Mouse (Mus musculus) heart, adult 2 months (tissue): ENCODE measurements around the gene Trpc5. TPM values are rescaled to one million over a fixed set of nuclear protein-coding genes. Genes with fewer than 3 reads are reported as not detected.
A peak's percentile ranks its signal among the peaks of the same experiment; 100 is the strongest.

Experiments
- DNase-seq, 2 experiments: peaks; one replicate each; pipeline ENCODE4 v3.0.0; 2021
- H3K27ac ChIP-seq: fragments of 200-600 bp; 2 replicates; pipeline ENCODE4 v1.8.1; 2022
- H3K27me3 ChIP-seq: fragments of 200-500 bp; 2 replicates; pipeline ENCODE4 v1.6.1; 2012; ENCODE audit warnings: mild to moderate bottlenecking, low read length, inconsistent platforms, mixed read lengths; ENCODE audit not compliant: control insufficient read depth, insufficient read depth
- H3K36me3 ChIP-seq: fragments of 200-500 bp; 2 replicates; pipeline ENCODE4 v1.6.1; 2012; ENCODE audit warnings: low read length, inconsistent platforms; ENCODE audit not compliant: control insufficient read depth, insufficient read depth
- H3K4me1 ChIP-seq: fragments of 200-500 bp; 2 replicates; pipeline ENCODE4 v1.6.1; 2011; ENCODE audit warnings: low read length; ENCODE audit not compliant: control insufficient read depth, insufficient read depth
- H3K4me3 ChIP-seq: fragments of 200-600 bp; 2 replicates; pipeline ENCODE4 v1.8.1; 2022
- H3K79me2 ChIP-seq: fragments of 200-500 bp; replicated peaks from 2 replicates; pipeline ENCODE4 v1.6.1; 2012; ENCODE audit warnings: mild to moderate bottlenecking, inconsistent platforms, low read length, moderate library complexity, mixed read lengths; ENCODE audit not compliant: control insufficient read depth, insufficient read depth
- H3K9ac ChIP-seq: fragments of 200-500 bp; 2 replicates; pipeline ENCODE4 v1.6.1; 2012; ENCODE audit warnings: low read depth, mild to moderate bottlenecking, control low read depth, inconsistent platforms, low read length, mixed read lengths
- CTCF ChIP-seq: fragments of 200-600 bp; IDR thresholded peaks from 2 replicates; pipeline ENCODE4 v1.8.1; 2022; ENCODE audit warnings: antibody characterized with exemption, mild to moderate bottlenecking, moderate library complexity
- EP300 ChIP-seq: fragments of 200-500 bp; IDR thresholded peaks from 2 replicates; pipeline ENCODE4 v1.6.1; 2011; ENCODE audit warnings: low read depth, low read length, control low read depth; ENCODE audit not compliant: insufficient read depth
- POLR2A ChIP-seq: fragments of 200-500 bp; IDR thresholded peaks from 2 replicates; pipeline ENCODE4 v1.6.1; 2011; ENCODE audit warnings: mild to moderate bottlenecking, low read depth, low read length, control low read depth; ENCODE audit not compliant: insufficient read depth
- WGBS: fragments of 180-500 bp; shearing (Covaris S2); methylation state at CpG from one replicate; pipeline ENCODE4 v1.1.7; 2018; 5-methylcytosine and 5-hydroxymethylcytosine counted together
- intact Hi-C: fragments of 180-260 bp; cut with DNase I; formaldehyde crosslinking; loops from one replicate; pipeline ENCODE4 v1.15.1; 2025
- polyA plus RNA-seq: library from polyadenylated mRNA; depleted of rRNA; stranded (reverse); fragments of >200 nt; gene quantifications from 2 replicates; pipeline ENCODE4 v1.2.3, GENCODE M21; 2012
- total RNA-seq, 2 experiments: library from RNA; stranded (reverse); gene quantifications; 2 replicates each; pipeline ENCODE4 v1.2.3; 2021

Trpc5 gene
- total and polyA plus RNA-seq, 3 experiments: not detected

DNA sequence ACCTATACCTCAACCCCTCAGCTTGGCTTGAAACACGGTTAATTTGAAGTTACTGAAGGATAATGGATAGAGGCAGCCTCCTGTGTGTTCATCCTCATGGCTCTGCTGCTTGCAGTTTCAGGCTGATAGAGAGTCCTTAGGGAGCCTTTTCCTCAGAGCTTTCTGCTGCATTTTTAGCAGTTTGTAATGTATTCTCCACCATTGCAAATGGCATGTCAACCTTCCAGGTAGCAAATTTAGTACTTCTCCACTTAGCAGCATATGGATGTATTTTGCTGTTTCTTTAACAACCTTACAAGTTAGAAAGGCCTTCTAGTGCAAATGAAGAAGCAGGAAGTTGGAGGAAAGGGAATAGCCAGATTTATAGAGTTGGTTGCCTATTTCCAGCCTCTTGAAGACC lies 267.7 kb downstream of the Trpc5 start:
- Histone ChIP-seq H3K9ac (no peak overlapping the region), H3K4me1 (no peaks in the 10 kb centered on the region), H3K79me2 (no peaks in the 10 kb centered on the region), H3K36me3 (no peaks in the 10 kb centered on the region), H3K27me3 (no peaks in the 10 kb centered on the region), H3K27ac (no peak overlapping the region), H3K4me3 (no peak overlapping the region)
- TF ChIP-seq CTCF: no peak
- TF ChIP-seq EP300: no peak
- no peak for TF ChIP-seq POLR2A
- intact Hi-C loops: no loop called here
- 44% methylated on average over 1 of the region's 1 CpGs for WGBS
- DNase-seq: no peak

DNA sequence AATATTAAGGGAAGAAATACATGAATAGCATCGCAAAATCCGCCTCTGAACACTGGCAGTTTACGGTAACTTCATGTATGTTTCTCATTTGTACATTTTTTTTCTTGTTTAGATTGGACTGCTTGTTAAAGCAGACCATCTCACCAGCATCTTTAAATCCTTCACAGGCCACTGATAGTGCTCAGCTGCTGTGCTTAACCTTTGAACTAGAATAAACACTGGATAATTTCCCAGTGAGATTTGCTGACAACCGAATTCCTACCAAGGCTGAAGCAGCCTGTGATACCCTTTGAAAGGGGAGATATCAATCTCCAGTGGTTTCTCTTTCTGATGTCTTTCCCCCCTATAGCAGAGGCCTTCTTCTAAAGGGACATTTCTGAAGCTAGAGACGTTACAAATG lies 279.9 kb downstream of the Trpc5 start:
- Histone ChIP-seq H3K36me3 (no peaks in the 10 kb centered on the region), H3K27ac (no peak overlapping the region), H3K9ac (no peak overlapping the region), H3K4me1 (no peaks in the 10 kb centered on the region), H3K79me2 (no peaks in the 10 kb centered on the region), H3K27me3 (no peaks in the 10 kb centered on the region), H3K4me3 (no peak overlapping the region)
- intact Hi-C loops: no loop called here
- DNase-seq: no peak
- WGBS: 65% methylated on average over 5 of the region's 5 CpGs
- no peak for TF ChIP-seq EP300
- no peak for TF ChIP-seq CTCF
- TF ChIP-seq POLR2A: no peak

- no peaks in the 10 kb centered on the region for H3K27me3 ChIP-seq
- 19% methylated on average over 7 of the region's 7 CpGs for WGBS
- H3K36me3 ChIP-seq: no peaks in the 10 kb centered on the region
- TF ChIP-seq EP300: no peak
- peak; percentile 85 for TF ChIP-seq CTCF
- H3K27ac ChIP-seq: no peak overlapping the region
- intact Hi-C loops: loop anchor here (5.0 kb wide), 2 partner anchors 244 to 904 kb away; no protein-coding TSS in a partner anchor
- H3K9ac ChIP-seq: no peak overlapping the region
- H3K79me2 ChIP-seq: no peaks in the 10 kb centered on the region
- no peaks in the 10 kb centered on the region for H3K4me1 ChIP-seq
- H3K4me3 ChIP-seq: no peak overlapping the region
- peak; percentile 4 to 32 for DNase-seq
Observed at GRCm38 (mm10) chrX:144403526-144403925, 284.5 kb downstream of the Trpc5 start.

DNA sequence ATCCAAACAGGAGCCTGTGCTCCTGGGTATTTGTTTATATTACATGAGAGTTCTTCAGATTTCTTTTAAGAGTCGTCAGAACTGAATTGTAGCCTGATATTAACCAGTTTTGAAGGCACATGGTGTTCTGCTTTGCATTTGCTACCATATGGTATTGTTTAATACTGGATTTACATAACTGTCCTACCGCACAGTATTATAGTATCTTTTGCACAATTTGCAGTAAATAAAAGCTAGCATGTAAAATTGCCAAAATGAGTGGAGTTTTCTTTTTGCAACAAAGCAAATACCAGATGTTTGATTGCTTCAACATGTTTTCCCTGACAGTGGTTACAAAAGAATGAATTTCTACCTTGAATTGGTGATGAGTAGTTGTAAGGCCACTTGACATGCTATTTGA lies 313.8 kb downstream of the Trpc5 start:
- no peak overlapping the region for H3K4me3 ChIP-seq
- WGBS: 83% methylated on average over 2 of the region's 2 CpGs
- no peaks in the 10 kb centered on the region for H3K36me3 ChIP-seq
- H3K27ac ChIP-seq: no peak overlapping the region
- H3K79me2 ChIP-seq: no peaks in the 10 kb centered on the region
- H3K9ac ChIP-seq: no peak overlapping the region
- H3K4me1 ChIP-seq: no peaks in the 10 kb centered on the region
- TF ChIP-seq EP300 (no peak), CTCF (no peak), POLR2A (no peak)
- DNase-seq: no peak
- H3K27me3 ChIP-seq: no peaks in the 10 kb centered on the region
- intact Hi-C loops: no loop called here

DNA sequence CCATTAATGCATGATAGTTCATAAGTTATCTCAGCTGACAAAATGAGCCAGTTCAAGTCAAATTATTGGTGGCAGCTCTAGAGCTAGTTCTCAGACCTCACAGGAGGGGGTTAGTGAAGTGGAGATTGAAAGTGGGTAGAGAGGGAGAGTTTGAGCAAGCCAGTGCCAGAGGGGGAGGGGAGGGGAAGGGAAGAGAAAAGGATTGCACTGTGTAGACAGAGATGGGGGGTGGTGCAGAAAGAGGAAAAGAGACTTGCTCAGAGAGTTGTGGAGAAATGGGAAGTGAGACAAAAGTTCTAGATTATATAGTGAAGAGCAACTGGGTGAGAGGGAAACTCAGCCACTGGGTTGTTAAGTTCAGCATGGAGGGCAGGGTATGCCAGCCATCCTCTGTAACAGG lies 349.6 kb downstream of the Trpc5 start:
- DNase-seq: no peak
- TF ChIP-seq POLR2A (no peak), EP300 (no peak), CTCF (no peak)
- H3K36me3 ChIP-seq: no peaks in the 10 kb centered on the region
- H3K79me2 ChIP-seq: no peaks in the 10 kb centered on the region
- no peaks in the 10 kb centered on the region for H3K27me3 ChIP-seq
- no peak overlapping the region for H3K9ac ChIP-seq
- H3K4me1 ChIP-seq: no peaks in the 10 kb centered on the region
- no peak overlapping the region for H3K27ac ChIP-seq
- no peak overlapping the region for H3K4me3 ChIP-seq
- intact Hi-C loops: no loop called here

- no peaks in the 10 kb centered on the region for H3K4me1 ChIP-seq
- intact Hi-C loops: no loop called here
- H3K79me2 ChIP-seq: no peaks in the 10 kb centered on the region
- H3K27ac ChIP-seq: no peak overlapping the region
- no peak overlapping the region for H3K4me3 ChIP-seq
- H3K27me3 ChIP-seq: no peaks in the 10 kb centered on the region
- no peaks in the 10 kb centered on the region for H3K36me3 ChIP-seq
- no peak for DNase-seq
- no peak overlapping the region for H3K9ac ChIP-seq
- TF ChIP-seq EP300 (no peak), POLR2A (no peak)
Observed at GRCm38 (mm10) chrX:144337938-144338337, 350.0 kb downstream of the Trpc5 start.
